Mouse (Mus musculus): ENCODE measurements around the gene Znrf3. TPM values are rescaled to one million over a fixed set of nuclear protein-coding genes. Genes with fewer than 3 reads are reported as not detected.

The Znrf3 gene
- polyA plus RNA-seq, 2 experiments, result 8.0 to 12.9 TPM

- no peak for TF ChIP-seq POLR2A (IDR thresholded peaks at IDR 0.05; ENCODE audit: borderline replicate concordance, extremely low read depth, insufficient read depth, insufficient read length)
- DNase-seq (ENCODE audit: low spot score) (no peak), ATAC-seq (ENCODE audit: low FRiP score, low read depth) (no peak)
- 60% methylated on average over 2 of the region's 2 CpGs for WGBS
- no peak overlapping the region for H3K4me2 ChIP-seq (replicated peaks; ENCODE audit: low read depth, low read length, severe bottlenecking)
- H3K9ac ChIP-seq (ENCODE audit: low read depth, low read length, severe bottlenecking), result no peak overlapping the region
- H3K27me3 ChIP-seq (ENCODE audit: control insufficient read depth, insufficient read depth, low read length), result no peaks in the 10 kb centered on the region
- H3K9me3 ChIP-seq (ENCODE audit: control insufficient read depth, low read length), result no peaks in the 10 kb centered on the region
- peaks cover 32% of the 10 kb centered on the region for H3K4me1 ChIP-seq (ENCODE audit: control insufficient read depth, insufficient read depth, low read length)
- H3K36me3 ChIP-seq (ENCODE audit: control insufficient read depth, insufficient read depth, low read length), result peaks cover under 1% of the 10 kb centered on the region
- H3K4me3 ChIP-seq (replicated peaks; ENCODE audit: low read length), result no peak overlapping the region
- H3K27ac ChIP-seq (replicated peaks; ENCODE audit: low read depth, low read length), result no peak overlapping the region
Measured at GRCm38 (mm10) chr11:5248200-5248599, 196.4 kb downstream of the Znrf3 start.

- TF ChIP-seq POLR2A (IDR thresholded peaks at IDR 0.05; ENCODE audit: borderline replicate concordance, extremely low read depth, insufficient read depth, insufficient read length), result no peak
- H3K36me3 ChIP-seq (ENCODE audit: control insufficient read depth, insufficient read depth, low read length), result peaks cover 15% of the 10 kb centered on the region
- H3K27me3 ChIP-seq (ENCODE audit: control insufficient read depth, insufficient read depth, low read length), result no peaks in the 10 kb centered on the region
- DNase-seq (ENCODE audit: low spot score), result no peak
- ATAC-seq (ENCODE audit: low FRiP score, low read depth), result no peak
- 0 out of 2 replicates have a peak overlapping the region, but pooled peaks have one; percentile 49 for H3K4me2 ChIP-seq (replicated peaks; ENCODE audit: low read depth, low read length, severe bottlenecking)
- H3K27ac ChIP-seq (replicated peaks; ENCODE audit: low read depth, low read length), result 0 out of 2 replicates have a peak overlapping the region, but pooled peaks have one; percentile 74
- H3K4me1 ChIP-seq (ENCODE audit: control insufficient read depth, insufficient read depth, low read length), result peaks cover 27% of the 10 kb centered on the region
- no peaks in the 10 kb centered on the region for H3K9me3 ChIP-seq (ENCODE audit: control insufficient read depth, low read length)
- 76% methylated on average over 7 of the region's 7 CpGs for WGBS
- H3K4me3 ChIP-seq (replicated peaks; ENCODE audit: low read length), result no peak overlapping the region
- no peak overlapping the region for H3K9ac ChIP-seq (ENCODE audit: low read depth, low read length, severe bottlenecking)
Measured at GRCm38 (mm10) chr11:5245431-5245830, 199.2 kb downstream of the Znrf3 start.

- Histone ChIP-seq H3K4me1 (ENCODE audit: control insufficient read depth, insufficient read depth, low read length) (peaks cover 34% of the 10 kb centered on the region), H3K4me2 (replicated peaks; ENCODE audit: low read depth, low read length, severe bottlenecking) (peak overlapping the region; percentile 49), H3K36me3 (ENCODE audit: control insufficient read depth, insufficient read depth, low read length) (peaks cover 15% of the 10 kb centered on the region), H3K4me3 (replicated peaks; ENCODE audit: low read length) (peak overlapping the region; percentile 26), H3K27ac (replicated peaks; ENCODE audit: low read depth, low read length) (peak overlapping the region; percentile 74), H3K9ac (ENCODE audit: low read depth, low read length, severe bottlenecking) (0 out of 2 replicates have a peak overlapping the region, but pooled peaks have one; percentile 28), H3K9me3 (ENCODE audit: control insufficient read depth, low read length) (no peaks in the 10 kb centered on the region), H3K27me3 (ENCODE audit: control insufficient read depth, insufficient read depth, low read length) (no peaks in the 10 kb centered on the region)
- no peak for TF ChIP-seq POLR2A (IDR thresholded peaks at IDR 0.05; ENCODE audit: borderline replicate concordance, extremely low read depth, insufficient read depth, insufficient read length)
- WGBS, result 11% methylated on average over 8 of the region's 8 CpGs
- ATAC-seq (ENCODE audit: low FRiP score, low read depth) (0 out of 2 replicates have a peak, but pooled peaks have one; percentile 27), DNase-seq (ENCODE audit: low spot score) (peak; percentile 48)
Measured at GRCm38 (mm10) chr11:5244749-5245130, 199.9 kb downstream of the Znrf3 start.

GRCm38 (mm10) chr11:5243812-5244748 lies 200.6 kb downstream of the Znrf3 start:
- no peaks in the 10 kb centered on the region for H3K9me3 ChIP-seq (ENCODE audit: control insufficient read depth, low read length)
- no peak for TF ChIP-seq POLR2A (IDR thresholded peaks at IDR 0.05; ENCODE audit: borderline replicate concordance, extremely low read depth, insufficient read depth, insufficient read length)
- H3K36me3 ChIP-seq (ENCODE audit: control insufficient read depth, insufficient read depth, low read length), result peaks cover 15% of the 10 kb centered on the region
- H3K27ac ChIP-seq (replicated peaks; ENCODE audit: low read depth, low read length), result peak overlapping the region; percentile 74
- peak overlapping the region; percentile 26 for H3K4me3 ChIP-seq (replicated peaks; ENCODE audit: low read length)
- ATAC-seq (ENCODE audit: low FRiP score, low read depth) (peak; percentile 58; the same call in 1 of the 2 replicates), DNase-seq (ENCODE audit: low spot score) (peak; percentile 73)
- H3K9ac ChIP-seq (ENCODE audit: low read depth, low read length, severe bottlenecking), result 0 out of 2 replicates have a peak overlapping the region, but pooled peaks have one; percentile 28
- H3K4me2 ChIP-seq (replicated peaks; ENCODE audit: low read depth, low read length, severe bottlenecking), result peak overlapping the region; percentile 49
- WGBS, result 23% methylated on average over 24 of the region's 24 CpGs
- H3K27me3 ChIP-seq (ENCODE audit: control insufficient read depth, insufficient read depth, low read length), result no peaks in the 10 kb centered on the region
- peaks cover 37% of the 10 kb centered on the region for H3K4me1 ChIP-seq (ENCODE audit: control insufficient read depth, insufficient read depth, low read length)

- H3K4me1 ChIP-seq (ENCODE audit: control insufficient read depth, insufficient read depth, low read length), result peaks cover 37% of the 10 kb centered on the region
- DNase-seq (ENCODE audit: low spot score), result no peak
- TF ChIP-seq POLR2A (IDR thresholded peaks at IDR 0.05; ENCODE audit: borderline replicate concordance, extremely low read depth, insufficient read depth, insufficient read length), result no peak
- no peaks in the 10 kb centered on the region for H3K9me3 ChIP-seq (ENCODE audit: control insufficient read depth, low read length)
- no peak for ATAC-seq (ENCODE audit: low FRiP score, low read depth)
- no peak overlapping the region for H3K4me2 ChIP-seq (replicated peaks; ENCODE audit: low read depth, low read length, severe bottlenecking)
- H3K36me3 ChIP-seq (ENCODE audit: control insufficient read depth, insufficient read depth, low read length), result peaks cover 16% of the 10 kb centered on the region
- no peak overlapping the region for H3K27ac ChIP-seq (replicated peaks; ENCODE audit: low read depth, low read length)
- H3K27me3 ChIP-seq (ENCODE audit: control insufficient read depth, insufficient read depth, low read length), result no peaks in the 10 kb centered on the region
- 93% methylated on average over 7 of the region's 7 CpGs for WGBS
- no peak overlapping the region for H3K9ac ChIP-seq (ENCODE audit: low read depth, low read length, severe bottlenecking)
- no peak overlapping the region for H3K4me3 ChIP-seq (replicated peaks; ENCODE audit: low read length)
Measured at GRCm38 (mm10) chr11:5243208-5243607, 201.4 kb downstream of the Znrf3 start.

Data from limb, embryonic 14.5 days (tissue).